Mouse (Mus musculus): ENCODE measurements around the gene Myrip. TPM values are rescaled to one million over a fixed set of nuclear protein-coding genes. Genes with fewer than 3 reads are reported as not detected.

Myrip gene
- polyA plus RNA-seq, 1 experiment from 2014 or later: 2.2 TPM

- Histone ChIP-seq H3K27ac (ENCODE audit: low read depth) (no peak overlapping the region), H3K4me3 (ENCODE audit: low read depth, low read length) (no peak overlapping the region), H3K27me3 (replicated peaks; ENCODE audit: control insufficient read depth, insufficient read depth, low read length) (no peaks in the 10 kb centered on the region), H3K9me3 (ENCODE audit: control insufficient read depth, low read length) (no peaks in the 10 kb centered on the region), H3K4me2 (ENCODE audit: low read length) (no peak overlapping the region), H3K9ac (ENCODE audit: low read length) (no peak overlapping the region), H3K4me1 (replicated peaks; ENCODE audit: control insufficient read depth, insufficient read depth, low read length) (no peaks in the 10 kb centered on the region), H3K36me3 (ENCODE audit: control insufficient read depth, insufficient read depth, low read length) (no peaks in the 10 kb centered on the region)
- ATAC-seq (replicated peaks; ENCODE audit: low FRiP score, low TSS enrichment, low read depth) (no peak), DNase-seq (ENCODE audit: low spot score) (no peak)
- 77% methylated on average over 6 of the region's 6 CpGs for WGBS
These were observed 56.7 kb downstream of the Myrip start for GRCm38 (mm10) chr9:120358060-120358459.

- peak; percentile 68; the same call in 1 of the 2 replicates for ATAC-seq (replicated peaks; ENCODE audit: low FRiP score, low TSS enrichment, low read depth)
- Histone ChIP-seq H3K9ac (ENCODE audit: low read length) (no peak overlapping the region), H3K4me1 (replicated peaks; ENCODE audit: control insufficient read depth, insufficient read depth, low read length) (no peaks in the 10 kb centered on the region), H3K9me3 (ENCODE audit: control insufficient read depth, low read length) (no peaks in the 10 kb centered on the region), H3K4me2 (ENCODE audit: low read length) (no peak overlapping the region), H3K4me3 (ENCODE audit: low read depth, low read length) (no peak overlapping the region), H3K27me3 (replicated peaks; ENCODE audit: control insufficient read depth, insufficient read depth, low read length) (no peaks in the 10 kb centered on the region), H3K27ac (ENCODE audit: low read depth) (peak overlapping the region; percentile 17; the same call in 1 of the 2 replicates), H3K36me3 (ENCODE audit: control insufficient read depth, insufficient read depth, low read length) (no peaks in the 10 kb centered on the region)
- WGBS: 37% methylated on average over 14 of the region's 14 CpGs
- DNase-seq (ENCODE audit: low spot score): no peak
These were observed 59.3 kb downstream of the Myrip start for GRCm38 (mm10) chr9:120360397-120361177.

- no peak for ATAC-seq (replicated peaks; ENCODE audit: low FRiP score, low TSS enrichment, low read depth)
These were observed 60.3 kb downstream of the Myrip start for GRCm38 (mm10) chr9:120361656-120362055.

GRCm38 (mm10) chr9:120362684-120363083, 61.4 kb downstream of the Myrip start:
- no peak for ATAC-seq (replicated peaks; ENCODE audit: low FRiP score, low TSS enrichment, low read depth)

More at GRCm38 (mm10) chr9:120361656-120362055, 60.3 kb downstream of the Myrip start:
- WGBS: 91% methylated on average over 6 of the region's 6 CpGs
- H3K9ac ChIP-seq (ENCODE audit: low read length): no peak overlapping the region
- no peak overlapping the region for H3K27ac ChIP-seq (ENCODE audit: low read depth)
- no peak overlapping the region for H3K4me3 ChIP-seq (ENCODE audit: low read depth, low read length)
- H3K4me2 ChIP-seq (ENCODE audit: low read length): no peak overlapping the region
- no peak for DNase-seq (ENCODE audit: low spot score)
- H3K36me3 ChIP-seq (ENCODE audit: control insufficient read depth, insufficient read depth, low read length): no peaks in the 10 kb centered on the region
- no peaks in the 10 kb centered on the region for H3K27me3 ChIP-seq (replicated peaks; ENCODE audit: control insufficient read depth, insufficient read depth, low read length)
- no peaks in the 10 kb centered on the region for H3K9me3 ChIP-seq (ENCODE audit: control insufficient read depth, low read length)
- H3K4me1 ChIP-seq (replicated peaks; ENCODE audit: control insufficient read depth, insufficient read depth, low read length): no peaks in the 10 kb centered on the region

GRCm38 (mm10) chr9:120364653-120365283, 63.5 kb downstream of the Myrip start:
- Histone ChIP-seq H3K9ac (ENCODE audit: low read length) (no peak overlapping the region), H3K4me3 (ENCODE audit: low read depth, low read length) (no peak overlapping the region), H3K4me1 (replicated peaks; ENCODE audit: control insufficient read depth, insufficient read depth, low read length) (no peaks in the 10 kb centered on the region), H3K27me3 (replicated peaks; ENCODE audit: control insufficient read depth, insufficient read depth, low read length) (no peaks in the 10 kb centered on the region), H3K9me3 (ENCODE audit: control insufficient read depth, low read length) (no peaks in the 10 kb centered on the region), H3K27ac (ENCODE audit: low read depth) (no peak overlapping the region), H3K4me2 (ENCODE audit: low read length) (no peak overlapping the region), H3K36me3 (ENCODE audit: control insufficient read depth, insufficient read depth, low read length) (no peaks in the 10 kb centered on the region)
- no peak for ATAC-seq (replicated peaks; ENCODE audit: low FRiP score, low TSS enrichment, low read depth)
- no peak for DNase-seq (ENCODE audit: low spot score)
- WGBS: 79% methylated on average over 19 of the region's 19 CpGs

More at GRCm38 (mm10) chr9:120362684-120363083, 61.4 kb downstream of the Myrip start:
- Histone ChIP-seq H3K36me3 (ENCODE audit: control insufficient read depth, insufficient read depth, low read length) (no peaks in the 10 kb centered on the region), H3K4me1 (replicated peaks; ENCODE audit: control insufficient read depth, insufficient read depth, low read length) (no peaks in the 10 kb centered on the region), H3K4me2 (ENCODE audit: low read length) (no peak overlapping the region), H3K4me3 (ENCODE audit: low read depth, low read length) (no peak overlapping the region), H3K9ac (ENCODE audit: low read length) (no peak overlapping the region), H3K27ac (ENCODE audit: low read depth) (no peak overlapping the region), H3K27me3 (replicated peaks; ENCODE audit: control insufficient read depth, insufficient read depth, low read length) (no peaks in the 10 kb centered on the region), H3K9me3 (ENCODE audit: control insufficient read depth, low read length) (no peaks in the 10 kb centered on the region)
- 51% methylated on average over 3 of the region's 3 CpGs for WGBS
- no peak for DNase-seq (ENCODE audit: low spot score)

GRCm38 (mm10) chr9:120367526-120367925, 66.2 kb downstream of the Myrip start:
- DNase-seq (ENCODE audit: low spot score) (no peak), ATAC-seq (replicated peaks; ENCODE audit: low FRiP score, low TSS enrichment, low read depth) (no peak)
- H3K4me2 ChIP-seq (ENCODE audit: low read length): no peak overlapping the region
- no peak overlapping the region for H3K4me3 ChIP-seq (ENCODE audit: low read depth, low read length)
- H3K9me3 ChIP-seq (ENCODE audit: control insufficient read depth, low read length): no peaks in the 10 kb centered on the region
- 71% methylated on average over 1 of the region's 1 CpGs for WGBS
- H3K9ac ChIP-seq (ENCODE audit: low read length): no peak overlapping the region
- H3K27me3 ChIP-seq (replicated peaks; ENCODE audit: control insufficient read depth, insufficient read depth, low read length): no peaks in the 10 kb centered on the region
- no peak overlapping the region for H3K27ac ChIP-seq (ENCODE audit: low read depth)
- H3K36me3 ChIP-seq (ENCODE audit: control insufficient read depth, insufficient read depth, low read length): no peaks in the 10 kb centered on the region
- no peaks in the 10 kb centered on the region for H3K4me1 ChIP-seq (replicated peaks; ENCODE audit: control insufficient read depth, insufficient read depth, low read length)

- H3K4me3 ChIP-seq (ENCODE audit: low read depth, low read length): no peak overlapping the region
- H3K27ac ChIP-seq (ENCODE audit: low read depth): no peak overlapping the region
- ATAC-seq (replicated peaks; ENCODE audit: low FRiP score, low TSS enrichment, low read depth) (no peak), DNase-seq (ENCODE audit: low spot score) (no peak)
- no peak overlapping the region for H3K9ac ChIP-seq (ENCODE audit: low read length)
- no peaks in the 10 kb centered on the region for H3K36me3 ChIP-seq (ENCODE audit: control insufficient read depth, insufficient read depth, low read length)
- H3K9me3 ChIP-seq (ENCODE audit: control insufficient read depth, low read length): no peaks in the 10 kb centered on the region
- WGBS: 68% methylated on average over 5 of the region's 5 CpGs
- no peak overlapping the region for H3K4me2 ChIP-seq (ENCODE audit: low read length)
- H3K4me1 ChIP-seq (replicated peaks; ENCODE audit: control insufficient read depth, insufficient read depth, low read length): no peaks in the 10 kb centered on the region
- no peaks in the 10 kb centered on the region for H3K27me3 ChIP-seq (replicated peaks; ENCODE audit: control insufficient read depth, insufficient read depth, low read length)
These were observed 70.3 kb downstream of the Myrip start for GRCm38 (mm10) chr9:120371633-120372032.

- WGBS: 83% methylated on average over 6 of the region's 6 CpGs
These were observed 71.0 kb downstream of the Myrip start for GRCm38 (mm10) chr9:120372347-120372746.

More at GRCm38 (mm10) chr9:120372347-120372746, 71.0 kb downstream of the Myrip start:
- H3K27me3 ChIP-seq (replicated peaks; ENCODE audit: control insufficient read depth, insufficient read depth, low read length): no peaks in the 10 kb centered on the region
- H3K27ac ChIP-seq (ENCODE audit: low read depth): no peak overlapping the region
- no peaks in the 10 kb centered on the region for H3K9me3 ChIP-seq (ENCODE audit: control insufficient read depth, low read length)
- no peak overlapping the region for H3K4me3 ChIP-seq (ENCODE audit: low read depth, low read length)
- H3K36me3 ChIP-seq (ENCODE audit: control insufficient read depth, insufficient read depth, low read length): no peaks in the 10 kb centered on the region
- H3K9ac ChIP-seq (ENCODE audit: low read length): no peak overlapping the region
- DNase-seq (ENCODE audit: low spot score) (no peak), ATAC-seq (replicated peaks; ENCODE audit: low FRiP score, low TSS enrichment, low read depth) (no peak)
- no peaks in the 10 kb centered on the region for H3K4me1 ChIP-seq (replicated peaks; ENCODE audit: control insufficient read depth, insufficient read depth, low read length)
- no peak overlapping the region for H3K4me2 ChIP-seq (ENCODE audit: low read length)
